In the genomic region with DNA sequence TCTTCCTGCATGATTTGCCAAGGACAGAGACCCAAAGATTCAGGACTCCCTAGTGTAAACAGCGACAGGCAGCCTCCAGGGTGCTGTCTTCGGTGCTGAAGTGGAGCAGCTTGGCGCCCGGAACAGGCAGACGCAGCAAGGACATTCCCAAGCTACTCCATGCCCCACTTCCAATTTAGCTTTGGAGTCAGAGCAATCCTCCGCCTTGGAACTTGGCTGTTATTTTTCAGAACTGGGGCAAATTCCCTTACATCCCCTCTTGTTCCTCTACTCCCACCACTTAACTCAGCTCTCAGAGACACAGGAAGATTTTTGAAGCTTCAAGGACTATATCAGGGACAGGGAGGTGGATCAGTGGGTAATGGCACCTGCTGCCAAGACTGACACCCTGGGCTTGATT, we compare ENCODE assay signal across 9 mouse cellular contexts.
DNase-seq lines count a peak whose midpoint lies in the region; ATAC-seq lines count a peak whose summit lies in the region.
"Had no signal": no experiment of that assay in that cellular context is flagged by ENCODE, and none has a peak within 500 bp of the region (broad histone marks: within the 10 kb centered on the region; RNA-seq: fewer than 3 reads in every experiment).

No protein-coding gene starts in this region.

- H3K9me3 ChIP-seq in forebrain, embryonic 15.5 days, result no peaks in the 10 kb centered on the region

- no peak for ATAC-seq in forebrain, embryonic 15.5 days (replicated peaks)

- peaks cover 3% of the 10 kb centered on the region for H3K4me1 ChIP-seq in forebrain, embryonic 15.5 days

- 13% methylated on average over 6 of the region's 6 CpGs for WGBS in forebrain, embryonic 15.5 days

- no peaks in the 10 kb centered on the region for H3K27me3 ChIP-seq in forebrain, embryonic 15.5 days

- no peak overlapping the region for H3K9ac ChIP-seq in forebrain, embryonic 15.5 days (replicated peaks)
- H3K9ac ChIP-seq: liver, embryonic 14.5 days had no signal

- H3K4me2 ChIP-seq in forebrain, embryonic 15.5 days (replicated peaks), result no peak overlapping the region

- H3K36me3 ChIP-seq in forebrain, embryonic 15.5 days, result no peaks in the 10 kb centered on the region

- no peak overlapping the region for H3K4me3 ChIP-seq in forebrain, embryonic 15.5 days

- H3K27ac ChIP-seq in forebrain, embryonic 15.5 days (replicated peaks), result no peak overlapping the region
- H3K27ac ChIP-seq: liver, embryonic 14.5 days had no signal

- peak; percentile 29 for DNase-seq in gastrocnemius, postnatal 10 days
- DNase-seq in gastrocnemius, postnatal 25 days, result no peak
- peak; percentile 53 for DNase-seq in lung, postnatal 10 days
- no peak for DNase-seq in lung, postnatal 36 days
- peak; percentile 73 for DNase-seq in embryo, embryonic 10 days (ENCODE audit: low spot score)
- DNase-seq in ovary, postnatal 10 days (ENCODE audit: low spot score), result peak; percentile 20
- no peak for DNase-seq in gastrocnemius, adult 8-10 months (ENCODE audit: low spot score in 2 of 2)

Comparison
In these comparisons a context has a peak if more than half of its experiments do, and no peak if none do; other contexts are left out.
1. DNase-seq: peak in gastrocnemius, postnatal 10 days (single experiment), lung, postnatal 10 days (single experiment), embryo, embryonic 10 days (single experiment) and ovary, postnatal 10 days (single experiment); none in gastrocnemius, postnatal 25 days (single experiment), lung, postnatal 36 days (single experiment) and gastrocnemius, adult 8-10 months (0 of 2).